Mouse (Mus musculus) testis, adult 10 weeks (tissue): Measurements from ENCODE around the gene Rabl3. TPM values are rescaled to one million over a fixed set of nuclear protein-coding genes. Genes with fewer than 3 reads are reported as not detected.

ENCODE experiments used
- polyA plus RNA-seq: library from polyadenylated mRNA; stranded (reverse); fragments of 350-450 nt; fragmentation: Illumina TruSeq; extraction: RNeasy Lipid Tissue Mini Kit (QIAGEN cat#74804); gene quantifications from one replicate; pipeline ENCODE4 v1.2.3, GENCODE M21; 2014; ENCODE audit warnings: low read depth, low replicate concordance

The Rabl3 gene
- 32.2 TPM for polyA plus RNA-seq

GRCm38 (mm10) chr16:37539611-37540580, at the start of gene Rabl3, which contains the start of gene Gtf2e1:
Gene Rabl3, plus strand, starts transcription at chr16:37539885.
Gene Gtf2e1, minus strand, starts transcription at chr16:37539789.

GRCm38 (mm10) chr16:37579994-37580393, 40.3 kb downstream of the Rabl3 start, which contains the start of gene Hgd:
Gene Hgd, plus strand, starts transcription at chr16:37580153.

Other genes with a start within 250 kb of the Rabl3 start
- gene Stxbp5l, start 154.9 kb upstream of the Rabl3 start, polyA plus RNA-seq, result 4.8 TPM
- 32.7 TPM for gene Gtf2e1, start 96 bp upstream of the Rabl3 start, polyA plus RNA-seq
- gene Hgd, start 40.3 kb downstream of the Rabl3 start, polyA plus RNA-seq, result 0.69 TPM
- gene Ndufb4, start 114.6 kb downstream of the Rabl3 start, polyA plus RNA-seq, result 129 TPM
- gene Fstl1, start 237.0 kb downstream of the Rabl3 start, polyA plus RNA-seq, result 8.6 TPM